Mouse (Mus musculus): ENCODE measurements around the gene Pou4f1.

The Pou4f1 gene

DNA sequence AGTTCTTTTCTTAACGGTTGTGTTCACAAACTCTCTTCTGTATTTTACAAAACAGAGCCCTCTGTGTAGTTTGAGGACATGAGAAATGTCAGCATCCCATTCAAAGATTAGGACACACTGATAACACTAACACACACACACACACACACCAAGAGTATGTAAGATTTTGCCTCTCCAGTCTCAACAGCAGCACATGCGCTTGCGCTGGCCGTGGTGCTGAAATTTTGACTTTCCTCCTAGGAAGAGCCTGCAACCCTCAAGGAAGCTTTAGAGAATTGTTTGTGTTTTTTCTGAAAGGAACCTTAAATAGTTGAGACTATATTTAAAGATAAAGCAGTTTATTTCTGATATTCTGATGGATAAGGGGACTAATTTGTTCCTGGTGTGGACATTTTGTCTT is 14.0 kb downstream of the Pou4f1 start:
- DNase-seq, result no peak

DNA sequence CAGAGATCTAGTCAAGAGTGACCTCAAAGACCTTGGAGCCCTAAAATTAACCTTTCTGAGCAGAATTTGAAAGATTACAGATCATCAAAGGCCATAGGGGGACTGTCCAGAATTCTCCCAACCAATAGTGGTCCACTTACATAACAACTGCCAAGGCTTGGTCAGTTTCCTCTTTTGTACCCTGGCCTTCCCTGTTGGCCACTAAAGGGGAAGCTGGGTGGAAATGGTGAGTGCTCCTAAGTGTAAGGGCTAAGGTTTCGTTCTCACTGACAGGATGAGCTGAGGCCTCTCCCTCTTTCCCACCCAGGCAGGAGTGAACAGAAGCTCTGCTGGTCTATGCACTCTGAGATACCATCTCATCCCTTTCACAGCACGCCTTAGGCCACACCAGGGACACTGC is 33.5 kb downstream of the Pou4f1 start:
- DNase-seq, result no peak

GRCm38 (mm10) chr14:104430819-104431218 is 37.0 kb downstream of the Pou4f1 start:
- no peak for DNase-seq

DNA sequence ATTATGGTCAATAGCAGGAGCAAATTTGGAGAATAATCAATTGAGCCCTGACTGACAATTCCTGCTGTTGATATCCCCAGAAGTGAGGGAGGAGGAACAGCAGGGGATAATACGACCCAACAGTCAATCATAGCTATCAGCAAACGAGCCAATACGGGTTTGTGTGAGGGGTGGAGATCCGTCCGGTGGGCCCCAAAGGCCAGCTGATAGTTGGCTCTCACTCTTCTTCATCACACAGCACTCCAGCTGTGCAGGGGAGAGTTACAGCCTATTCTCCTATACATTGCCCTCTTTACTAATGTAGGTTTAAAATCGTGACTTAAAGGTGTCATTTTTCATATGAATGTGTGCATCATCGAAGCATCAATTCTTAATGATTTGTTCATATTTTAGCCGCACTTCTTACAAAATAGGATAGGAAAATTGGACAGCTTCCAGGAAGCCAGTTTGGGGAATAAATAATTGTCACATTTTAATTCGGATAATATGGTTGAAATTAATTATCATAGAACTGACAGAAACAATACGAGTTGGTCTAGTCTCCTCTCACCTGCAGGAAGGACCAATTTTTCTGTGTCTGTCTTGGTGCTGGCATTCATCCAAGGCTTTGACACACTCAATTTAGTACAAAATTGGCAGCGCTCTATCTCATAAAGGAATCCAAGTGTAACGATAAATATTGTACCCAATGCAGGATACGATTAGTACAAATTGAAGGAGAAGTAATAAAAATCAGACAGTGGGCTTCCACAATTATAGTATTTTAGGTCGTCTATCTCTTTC is 43.9 kb downstream of the Pou4f1 start:
- DNase-seq, result no peak
